Mouse (Mus musculus) myocyte (in vitro differentiated cells): ENCODE data around the gene Nfyb.

Source experiments
- CEBPB ChIP-seq: IDR thresholded peaks from 2 replicates; pipeline ENCODE4 v1.6.1; 2011; ENCODE audit warnings: mild to moderate bottlenecking, moderate library complexity; ENCODE audit not compliant: poor library complexity, insufficient read depth, severe bottlenecking
- MYOD1 ChIP-seq, 3 experiments: IDR thresholded peaks; one replicate each; pipeline ENCODE4 v1.6.1; 2011; ENCODE audit warnings: control low read depth in 2 of 3, low read depth in 2 of 3, mild to moderate bottlenecking in 2 of 3, moderate library complexity in 1 of 3; ENCODE audit not compliant: insufficient read length in 2 of 3, control insufficient read depth in 1 of 3
- POLR2A ChIP-seq: IDR thresholded peaks from one replicate; pipeline ENCODE4 v1.6.1; 2011; ENCODE audit warnings: low read depth, mild to moderate bottlenecking, control low read depth, moderate library complexity; ENCODE audit not compliant: insufficient read length
- SRF ChIP-seq: IDR thresholded peaks from one replicate; pipeline ENCODE4 v1.6.1; 2011; ENCODE audit warnings: low read depth; ENCODE audit not compliant: control insufficient read depth, insufficient read length
- TCF12 ChIP-seq: IDR thresholded peaks from one replicate; pipeline ENCODE4 v1.6.1; 2011; ENCODE audit warnings: mild to moderate bottlenecking, control low read depth; ENCODE audit not compliant: poor library complexity, insufficient read depth, severe bottlenecking
- USF1 ChIP-seq: IDR thresholded peaks from one replicate; pipeline ENCODE4 v1.6.1; 2011; ENCODE audit warnings: low read depth, mild to moderate bottlenecking, control low read depth, moderate library complexity

DNA sequence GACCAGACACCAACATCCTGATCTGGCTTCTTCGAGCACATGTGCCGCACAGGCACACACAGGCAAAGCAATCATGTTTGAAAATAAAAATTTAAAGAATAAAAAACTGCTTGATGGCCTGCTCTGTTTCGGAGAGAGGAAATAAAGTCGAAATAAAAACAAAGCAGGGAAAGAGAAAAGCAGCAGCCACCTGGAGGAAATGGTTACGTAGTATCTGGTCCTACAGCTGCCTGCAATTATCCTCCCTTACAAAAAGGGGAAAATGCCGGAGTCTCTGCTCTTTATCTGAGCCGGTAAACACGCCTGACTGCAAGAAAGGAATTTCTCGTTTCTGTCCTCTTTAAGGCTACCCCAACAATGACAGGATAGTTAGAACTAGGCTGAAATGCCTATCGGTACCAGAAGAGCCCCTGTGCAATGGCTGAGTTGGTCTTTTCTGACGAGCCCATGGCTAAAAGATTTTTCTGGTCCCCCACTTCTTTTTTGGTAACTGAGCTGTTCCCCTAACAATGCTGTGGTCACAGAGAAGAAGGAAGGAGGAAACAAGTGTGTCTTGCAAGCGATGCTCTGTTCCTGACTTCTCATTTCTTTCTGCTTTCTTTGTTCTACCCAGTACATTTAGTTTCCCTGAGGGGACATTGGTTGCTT lies 32.7 kb upstream of the Nfyb start:
- TF ChIP-seq SRF, result no peak
- TF ChIP-seq POLR2A, result no peak
- TF ChIP-seq MYOD1 (IDR thresholded peaks at IDR 0.05; ENCODE audit: control insufficient read depth in 1 of 3, insufficient read length in 2 of 3, low read depth in 2 of 3), result no peak
- no peak for TF ChIP-seq CEBPB
- no peak for TF ChIP-seq TCF12
- no peak for TF ChIP-seq USF1
